Mouse (Mus musculus) lung, adult 2 months (tissue): ENCODE results near the gene Cacna1f.

Experiments
- CTCF ChIP-seq: fragments of 200-500 bp; IDR thresholded peaks from 2 replicates; pipeline ENCODE4 v1.5.1; 2011; ENCODE audit warnings: mild to moderate bottlenecking, low read length, control low read depth; ENCODE audit not compliant: insufficient read depth
- POLR2A ChIP-seq: fragments of 200-500 bp; IDR thresholded peaks from 2 replicates; pipeline ENCODE4 v1.6.1; 2011; ENCODE audit warnings: low read depth, mild to moderate bottlenecking, control low read depth, low read length, borderline replicate concordance; ENCODE audit errors: extremely low read depth

DNA sequence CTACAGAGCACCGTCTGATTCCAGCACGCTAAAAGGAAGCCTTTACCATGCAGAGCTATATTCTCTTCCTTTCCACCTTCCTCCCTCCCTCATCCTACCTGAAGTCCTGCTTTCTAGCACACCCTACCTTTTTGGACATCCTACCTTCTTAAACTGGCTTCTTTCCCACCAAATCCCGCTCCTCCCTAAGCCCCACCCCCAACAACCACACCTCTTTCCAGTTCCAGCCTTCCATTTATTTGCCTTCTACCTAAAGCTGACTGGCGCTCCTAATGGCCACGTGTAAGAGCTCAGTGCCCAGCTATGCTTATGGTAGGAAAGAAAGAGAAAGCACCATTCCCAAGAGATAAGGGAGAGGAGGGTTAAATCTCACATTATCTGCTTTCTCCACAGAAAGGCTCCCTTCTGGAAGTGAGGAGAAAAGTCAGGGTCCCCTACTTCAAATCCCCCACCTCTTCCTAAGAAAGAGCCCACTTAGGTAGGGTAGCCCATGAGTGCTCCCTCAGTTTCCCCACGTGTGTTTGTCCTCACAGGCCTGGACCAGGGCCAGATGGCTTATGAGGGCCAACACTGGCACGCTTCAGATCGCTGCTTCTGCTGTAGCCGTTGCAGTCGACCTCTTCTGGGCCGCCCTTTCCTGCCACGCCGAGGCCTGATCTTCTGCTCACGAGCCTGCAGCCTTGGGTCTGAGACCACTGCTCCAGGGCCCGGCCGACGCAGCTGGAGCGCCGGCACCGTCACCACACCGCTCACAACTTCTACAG is 59.0 kb downstream of the Cacna1f start:
- TF ChIP-seq CTCF = no peak
- TF ChIP-seq POLR2A = no peak
